Mouse (Mus musculus) neural tube, embryonic 13.5 days (tissue): ENCODE measurements at regions not wholly inside any gene's neighbourhood (a gene's known extent, or its start where the extent isn't known, plus 50 kb on each side); places are given as distances from the start of the nearest gene placed in this dataset.

Experiments used
- ATAC-seq: fragments of 200-750 bp; cut with Nextera tagmentation; 2 replicates; pipeline ENCODE4 v1.8.0; 2017; ENCODE audit warnings: low read depth, mild to moderate bottlenecking, moderate TSS enrichment, moderate library complexity
- H3K27ac ChIP-seq: fragments of 300-500 bp; sonication (generic); replicated peaks from 2 replicates; pipeline ENCODE4 v1.5.1; 2015; ENCODE audit warnings: moderate library complexity, mild to moderate bottlenecking, inconsistent platforms
- H3K27me3 ChIP-seq: fragments of 300-500 bp; sonication (generic); 2 replicates; pipeline ENCODE4 v1.6.1; 2015; ENCODE audit warnings: mild to moderate bottlenecking, inconsistent platforms
- H3K36me3 ChIP-seq: fragments of 300-500 bp; sonication (generic); 2 replicates; pipeline ENCODE4 v1.6.1; 2015; ENCODE audit warnings: mild to moderate bottlenecking, inconsistent platforms
- H3K4me1 ChIP-seq: fragments of 300-500 bp; sonication (generic); replicated peaks from 2 replicates; pipeline ENCODE4 v1.6.1; 2015; ENCODE audit warnings: inconsistent platforms
- H3K4me2 ChIP-seq: fragments of 300-500 bp; sonication (generic); 2 replicates; pipeline ENCODE4 v1.6.1; 2015; ENCODE audit warnings: inconsistent platforms, mild to moderate bottlenecking, moderate library complexity
- H3K4me3 ChIP-seq: fragments of 300-500 bp; sonication (generic); 2 replicates; pipeline ENCODE4 v1.5.1; 2015; ENCODE audit warnings: mild to moderate bottlenecking, inconsistent platforms
- H3K9ac ChIP-seq: fragments of 300-500 bp; sonication (generic); 2 replicates; pipeline ENCODE4 v1.6.1; 2015; ENCODE audit warnings: moderate library complexity, mild to moderate bottlenecking, inconsistent platforms
- H3K9me3 ChIP-seq: fragments of 300-500 bp; sonication (generic); 2 replicates; pipeline ENCODE4 v1.6.1; 2016; ENCODE audit warnings: inconsistent platforms
- WGBS: fragments of 180-500 bp; shearing (Covaris S2); methylation state at CpG from one replicate; pipeline ENCODE4 v1.1.7; 2015; 5-methylcytosine and 5-hydroxymethylcytosine counted together

DNA sequence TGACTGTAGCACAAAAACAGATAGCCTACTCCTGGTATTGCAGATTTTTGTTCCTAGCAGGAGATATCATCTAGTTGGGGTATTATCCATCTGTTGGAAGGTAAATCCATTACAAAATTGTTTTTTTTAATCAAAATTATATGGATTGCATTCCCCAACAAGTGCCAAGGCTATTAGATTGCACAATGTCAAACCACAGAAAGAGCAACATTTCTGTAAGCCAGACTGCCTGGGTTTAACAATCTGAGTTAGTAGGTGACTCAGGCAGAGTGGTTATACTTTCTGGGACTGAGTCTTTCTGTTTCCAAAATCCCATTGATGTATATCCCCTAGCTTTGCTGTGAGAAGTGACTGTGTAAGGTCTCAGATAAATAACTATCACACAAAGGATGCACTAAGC is 155.0 kb downstream of the Cxcl12 start:
- Histone ChIP-seq H3K36me3 (no peaks in the 10 kb centered on the region), H3K9me3 (no peaks in the 10 kb centered on the region), H3K27me3 (no peaks in the 10 kb centered on the region), H3K4me3 (no peak overlapping the region), H3K4me1 (0 out of 2 replicates have a peak, but pooled peaks cover 7% of the 10 kb centered on the region), H3K4me2 (no peak overlapping the region), H3K9ac (no peak overlapping the region), H3K27ac (no peak overlapping the region)
- no peak for ATAC-seq

DNA sequence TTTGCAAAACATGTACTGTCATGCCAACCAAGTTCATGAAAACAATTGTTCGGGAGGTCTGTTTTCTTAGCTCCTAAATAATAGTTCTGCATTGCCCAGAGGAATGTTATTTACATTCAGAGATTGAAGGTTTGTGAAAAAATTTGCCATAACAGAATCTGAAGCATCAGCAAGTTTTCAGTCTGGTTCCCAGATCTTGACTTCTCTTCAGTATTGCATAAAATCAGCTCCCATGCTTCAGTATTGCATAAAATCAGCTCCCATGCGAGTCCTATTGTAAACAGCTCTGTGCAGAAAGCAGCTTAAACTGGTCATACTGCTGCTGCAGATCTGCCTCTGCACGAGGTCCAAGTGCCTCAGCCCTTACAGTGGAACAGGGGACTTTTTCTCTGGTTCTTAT is 155.5 kb downstream of the Cxcl12 start:
- no peak overlapping the region for H3K4me3 ChIP-seq
- H3K4me2 ChIP-seq: no peak overlapping the region
- H3K9me3 ChIP-seq: no peaks in the 10 kb centered on the region
- no peaks in the 10 kb centered on the region for H3K27me3 ChIP-seq
- H3K4me1 ChIP-seq: 0 out of 2 replicates have a peak, but pooled peaks cover 7% of the 10 kb centered on the region
- H3K36me3 ChIP-seq: no peaks in the 10 kb centered on the region
- no peak for ATAC-seq
- 79% methylated on average over 3 of the region's 3 CpGs for WGBS
- H3K27ac ChIP-seq: no peak overlapping the region
- no peak overlapping the region for H3K9ac ChIP-seq

DNA sequence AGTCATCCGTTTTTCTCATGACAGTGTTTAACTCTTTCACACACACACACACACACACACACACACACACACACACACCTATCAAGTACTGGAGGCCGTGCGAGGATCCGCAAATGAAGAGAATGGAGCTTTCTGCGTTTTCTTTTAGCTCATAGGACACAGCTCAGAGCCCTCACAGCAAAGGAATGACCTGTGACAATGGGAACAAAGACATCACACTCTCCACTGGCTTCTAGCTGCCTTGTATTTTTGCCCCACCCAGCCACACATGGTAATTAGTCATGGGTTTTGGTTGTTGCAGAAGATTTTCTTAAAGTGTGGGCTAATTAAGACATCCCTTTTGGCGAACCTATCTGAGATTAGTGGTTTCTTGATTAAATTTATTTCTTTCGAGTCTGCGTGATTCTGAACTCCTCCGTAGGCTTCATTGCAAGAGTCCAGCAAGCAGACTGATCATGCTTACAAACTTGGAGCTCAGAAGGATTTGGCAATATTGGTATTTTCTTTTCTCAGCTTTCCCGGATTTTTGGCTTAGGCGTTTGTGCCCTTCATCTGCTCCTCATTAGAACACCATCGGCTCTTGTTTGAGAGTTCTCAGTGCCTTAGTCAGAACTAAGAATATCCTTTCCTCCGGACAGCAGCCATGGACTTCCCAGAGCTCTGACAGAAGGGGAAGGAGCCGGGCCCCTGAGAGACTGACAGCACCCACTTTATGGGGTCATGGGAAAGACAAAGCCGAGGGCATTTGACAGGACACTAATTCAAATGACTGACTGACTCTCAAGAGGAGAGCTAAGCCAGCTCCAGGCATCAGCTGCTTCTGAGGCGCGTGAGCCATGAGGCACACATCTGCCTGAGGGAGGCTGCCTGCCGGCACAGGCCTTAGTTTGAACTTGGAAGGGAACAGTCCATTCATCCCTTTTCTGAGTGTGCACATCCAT is 158.8 kb downstream of the Cxcl12 start:
- Histone ChIP-seq H3K27me3 (no peaks in the 10 kb centered on the region), H3K27ac (no peak overlapping the region), H3K4me1 (0 out of 2 replicates have a peak, but pooled peaks cover 7% of the 10 kb centered on the region), H3K9me3 (no peaks in the 10 kb centered on the region), H3K4me2 (no peak overlapping the region), H3K9ac (no peak overlapping the region), H3K36me3 (no peaks in the 10 kb centered on the region), H3K4me3 (no peak overlapping the region)
- 37% methylated on average over 18 of the region's 18 CpGs for WGBS
- no peak for ATAC-seq

DNA sequence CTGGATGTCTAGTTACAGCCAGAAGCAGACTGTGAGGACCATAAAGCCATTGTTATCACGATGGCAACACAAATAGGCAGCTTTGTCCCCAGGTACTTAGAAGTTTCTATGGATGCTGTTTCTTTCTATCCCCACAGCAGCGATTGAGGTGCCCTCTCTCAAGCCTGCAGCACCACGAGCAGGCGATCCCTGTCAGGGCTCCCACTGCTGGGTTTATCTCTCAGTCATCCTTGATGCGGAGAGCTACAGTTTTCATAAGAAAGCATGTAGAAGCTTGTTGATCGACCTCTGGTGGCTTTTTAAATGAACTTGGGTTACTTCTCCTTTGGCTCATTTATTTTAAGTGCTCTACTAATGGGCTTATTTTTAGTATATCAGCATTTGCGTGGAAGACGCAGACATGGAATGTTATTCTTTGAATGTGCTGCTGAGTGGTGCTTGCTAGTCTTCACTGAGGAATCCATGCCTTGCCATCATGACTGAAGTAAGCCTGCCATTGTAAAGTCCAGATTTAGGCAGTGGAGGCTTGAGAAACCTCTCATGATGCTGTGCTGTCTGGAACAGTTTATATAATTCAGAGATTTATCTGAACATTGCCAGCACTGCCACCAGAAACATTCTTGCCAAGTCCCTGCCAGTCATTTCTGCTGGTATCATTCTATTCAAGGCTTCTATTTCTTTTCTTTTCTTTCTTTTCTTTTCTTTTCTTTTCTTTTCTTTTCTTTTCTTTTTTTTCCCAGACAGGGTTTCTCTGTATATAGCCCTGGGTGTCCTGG is 161.0 kb downstream of the Cxcl12 start:
- Histone ChIP-seq H3K27me3 (no peaks in the 10 kb centered on the region), H3K4me1 (0 out of 2 replicates have a peak, but pooled peaks cover 7% of the 10 kb centered on the region), H3K4me3 (no peak overlapping the region), H3K27ac (no peak overlapping the region), H3K4me2 (no peak overlapping the region), H3K9me3 (no peaks in the 10 kb centered on the region), H3K9ac (no peak overlapping the region), H3K36me3 (no peaks in the 10 kb centered on the region)
- no peak for ATAC-seq
- 61% methylated on average over 8 of the region's 8 CpGs for WGBS

DNA sequence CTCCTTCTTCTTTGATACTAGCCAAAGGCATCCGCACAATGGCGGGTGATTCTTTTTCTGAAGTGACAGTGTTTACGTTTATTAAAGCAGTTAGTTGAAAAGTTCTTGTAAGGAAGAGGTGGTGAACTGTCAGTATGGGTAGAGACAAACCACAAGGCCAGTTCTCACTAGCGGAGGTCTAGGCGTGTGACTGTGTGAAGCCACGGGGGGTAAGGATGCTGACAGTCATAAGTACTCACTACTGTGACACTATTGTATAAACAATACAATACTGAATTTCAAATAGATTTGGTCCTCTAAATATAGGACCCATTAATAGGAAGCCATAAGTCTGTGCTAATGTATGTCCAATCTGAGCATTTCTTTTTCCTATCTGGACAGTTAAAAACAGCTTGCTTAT is 161.9 kb downstream of the Cxcl12 start:
- 0 out of 2 replicates have a peak, but pooled peaks cover 7% of the 10 kb centered on the region for H3K4me1 ChIP-seq
- no peak overlapping the region for H3K9ac ChIP-seq
- no peaks in the 10 kb centered on the region for H3K9me3 ChIP-seq
- no peak for ATAC-seq
- H3K4me3 ChIP-seq: no peak overlapping the region
- no peak overlapping the region for H3K27ac ChIP-seq
- H3K36me3 ChIP-seq: no peaks in the 10 kb centered on the region
- WGBS: 84% methylated on average over 6 of the region's 6 CpGs
- no peaks in the 10 kb centered on the region for H3K27me3 ChIP-seq
- no peak overlapping the region for H3K4me2 ChIP-seq

DNA sequence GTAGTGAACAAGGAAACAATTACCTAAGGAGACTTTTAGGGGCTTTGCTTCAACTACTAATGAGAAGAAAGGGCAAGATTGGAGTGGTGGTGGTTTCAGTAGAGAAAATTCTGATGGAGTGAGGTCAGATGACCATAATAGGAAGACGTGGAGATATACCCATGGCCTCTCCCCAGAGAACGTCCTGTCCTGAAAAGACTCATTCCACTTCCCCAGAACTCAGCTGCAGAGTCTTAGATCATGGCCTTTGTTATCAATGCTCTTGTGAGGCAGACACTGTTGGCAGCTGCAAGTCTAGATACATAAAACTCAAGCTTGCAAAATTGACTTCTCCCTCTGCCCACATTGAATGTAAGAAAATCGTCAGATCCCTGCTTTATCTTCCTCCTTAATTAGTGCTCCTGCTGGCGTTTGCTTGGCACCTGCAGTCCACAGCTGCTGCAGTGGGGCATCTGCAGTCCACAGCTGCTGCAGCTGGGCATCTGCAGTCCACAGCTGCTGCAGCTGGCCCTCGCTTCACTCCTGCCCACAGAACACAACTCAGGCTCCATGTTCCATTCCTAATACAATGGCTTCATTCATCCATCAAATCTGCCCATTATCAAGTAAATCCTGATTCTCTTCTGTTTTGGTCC is 162.5 kb downstream of the Cxcl12 start:
- no peak overlapping the region for H3K4me3 ChIP-seq
- no peak for ATAC-seq
- H3K9ac ChIP-seq: no peak overlapping the region
- no peak overlapping the region for H3K27ac ChIP-seq
- H3K36me3 ChIP-seq: no peaks in the 10 kb centered on the region
- no peaks in the 10 kb centered on the region for H3K9me3 ChIP-seq
- 0 out of 2 replicates have a peak, but pooled peaks cover 7% of the 10 kb centered on the region for H3K4me1 ChIP-seq
- H3K4me2 ChIP-seq: no peak overlapping the region
- WGBS: 37% methylated on average over 5 of the region's 5 CpGs
- no peaks in the 10 kb centered on the region for H3K27me3 ChIP-seq

DNA sequence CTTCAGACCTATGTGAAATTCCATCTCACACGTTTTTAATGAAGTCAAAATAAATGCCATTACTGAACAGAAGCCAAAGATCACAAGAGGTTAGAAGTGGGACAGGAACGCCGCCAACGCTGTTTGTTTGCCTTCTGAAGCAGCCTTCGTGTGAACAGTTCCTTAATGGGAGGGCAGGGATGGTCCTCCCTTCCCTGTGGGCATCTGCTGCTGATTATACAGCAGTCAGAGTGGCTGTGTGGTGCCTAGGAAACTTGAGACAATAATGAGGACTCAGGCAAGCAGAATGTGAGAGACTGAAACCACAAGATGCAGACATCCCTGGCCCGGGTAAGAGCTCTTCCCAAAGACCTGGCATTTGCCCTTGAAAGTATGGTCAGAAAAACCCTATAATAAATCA is 164.3 kb downstream of the Cxcl12 start:
- H3K4me1 ChIP-seq: no peaks in the 10 kb centered on the region
- H3K4me2 ChIP-seq: no peak overlapping the region
- no peak for ATAC-seq
- no peaks in the 10 kb centered on the region for H3K27me3 ChIP-seq
- no peaks in the 10 kb centered on the region for H3K9me3 ChIP-seq
- H3K9ac ChIP-seq: no peak overlapping the region
- no peak overlapping the region for H3K27ac ChIP-seq
- H3K36me3 ChIP-seq: no peaks in the 10 kb centered on the region
- H3K4me3 ChIP-seq: no peak overlapping the region
- 66% methylated on average over 6 of the region's 6 CpGs for WGBS

DNA sequence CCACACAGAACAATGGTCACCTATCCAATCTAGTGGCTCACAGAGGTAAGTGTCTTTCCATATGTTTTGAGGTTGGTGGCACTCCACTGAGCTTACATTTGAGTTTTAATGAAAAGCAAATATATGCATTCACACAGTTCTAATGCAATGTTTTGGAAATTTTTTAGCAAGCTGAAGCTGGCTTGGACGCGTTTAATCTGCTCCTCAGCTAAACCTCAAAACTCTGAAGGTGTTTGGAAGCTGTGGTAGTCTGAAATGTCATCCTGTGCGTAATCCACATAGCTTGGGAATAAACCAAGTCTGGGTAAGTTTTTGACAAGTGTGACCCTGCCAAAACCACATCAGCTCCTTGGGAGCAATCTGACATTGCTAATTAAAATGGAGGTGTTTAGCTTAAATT is 173.8 kb downstream of the Cxcl12 start:
- H3K27me3 ChIP-seq: no peaks in the 10 kb centered on the region
- WGBS: 93% methylated on average over 3 of the region's 3 CpGs
- H3K4me2 ChIP-seq: no peak overlapping the region
- H3K27ac ChIP-seq: no peak overlapping the region
- no peaks in the 10 kb centered on the region for H3K4me1 ChIP-seq
- H3K9ac ChIP-seq: no peak overlapping the region
- no peak for ATAC-seq
- H3K36me3 ChIP-seq: no peaks in the 10 kb centered on the region
- no peak overlapping the region for H3K4me3 ChIP-seq
- peaks cover 7% of the 10 kb centered on the region; the same call in 1 of the 2 replicates for H3K9me3 ChIP-seq

DNA sequence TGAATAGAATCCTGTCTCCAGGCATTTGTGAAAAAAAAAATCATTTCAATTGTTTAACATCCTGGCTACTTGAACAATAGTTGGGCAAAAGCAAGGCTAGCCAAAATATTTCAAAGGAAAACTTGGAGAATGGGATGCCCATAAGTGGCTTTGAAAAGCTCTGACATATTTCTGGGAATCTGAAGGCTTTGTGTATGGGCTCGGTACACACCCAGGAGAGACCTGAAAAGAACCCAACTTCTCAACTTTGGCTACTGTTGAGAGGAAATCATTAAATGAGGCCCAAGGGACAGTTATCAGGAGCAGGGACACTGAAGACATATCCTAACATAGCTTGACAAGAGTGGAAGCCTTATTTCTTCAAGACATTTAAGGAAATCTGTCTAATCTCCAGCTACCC is 179.0 kb downstream of the Cxcl12 start:
- H3K9me3 ChIP-seq: peaks cover 7% of the 10 kb centered on the region; the same call in 1 of the 2 replicates
- no peak for ATAC-seq
- H3K4me1 ChIP-seq: no peaks in the 10 kb centered on the region
- H3K27me3 ChIP-seq: no peaks in the 10 kb centered on the region
- no peak overlapping the region for H3K4me2 ChIP-seq
- no peaks in the 10 kb centered on the region for H3K36me3 ChIP-seq
- no peak overlapping the region for H3K9ac ChIP-seq
- 97% methylated on average over 1 of the region's 1 CpGs for WGBS
- H3K27ac ChIP-seq: no peak overlapping the region
- H3K4me3 ChIP-seq: no peak overlapping the region

DNA sequence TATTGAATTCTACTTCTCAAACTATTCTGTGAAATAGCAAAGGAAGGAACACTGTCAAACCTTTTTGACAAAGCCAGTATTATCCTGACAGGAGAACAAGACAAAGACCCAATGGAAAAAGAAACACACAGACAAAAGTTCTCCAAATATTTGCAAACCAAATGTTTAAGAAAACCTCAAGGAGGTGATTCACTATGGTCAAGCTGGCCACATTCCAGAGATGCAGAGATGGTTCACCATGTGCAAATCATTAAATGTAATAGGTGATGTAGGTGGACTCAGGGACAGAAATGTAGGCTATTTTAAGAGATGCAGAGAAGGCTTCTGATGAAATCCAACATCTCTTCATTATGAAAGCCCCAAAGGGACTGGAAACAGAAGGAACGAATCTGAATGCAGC is 183.5 kb downstream of the Cxcl12 start:
- H3K36me3 ChIP-seq: no peaks in the 10 kb centered on the region
- 82% methylated on average over 1 of the region's 1 CpGs for WGBS
- H3K4me2 ChIP-seq: no peak overlapping the region
- H3K4me3 ChIP-seq: no peak overlapping the region
- no peak for ATAC-seq
- no peaks in the 10 kb centered on the region for H3K9me3 ChIP-seq
- H3K27ac ChIP-seq: no peak overlapping the region
- no peaks in the 10 kb centered on the region for H3K4me1 ChIP-seq
- H3K9ac ChIP-seq: no peak overlapping the region
- H3K27me3 ChIP-seq: no peaks in the 10 kb centered on the region

DNA sequence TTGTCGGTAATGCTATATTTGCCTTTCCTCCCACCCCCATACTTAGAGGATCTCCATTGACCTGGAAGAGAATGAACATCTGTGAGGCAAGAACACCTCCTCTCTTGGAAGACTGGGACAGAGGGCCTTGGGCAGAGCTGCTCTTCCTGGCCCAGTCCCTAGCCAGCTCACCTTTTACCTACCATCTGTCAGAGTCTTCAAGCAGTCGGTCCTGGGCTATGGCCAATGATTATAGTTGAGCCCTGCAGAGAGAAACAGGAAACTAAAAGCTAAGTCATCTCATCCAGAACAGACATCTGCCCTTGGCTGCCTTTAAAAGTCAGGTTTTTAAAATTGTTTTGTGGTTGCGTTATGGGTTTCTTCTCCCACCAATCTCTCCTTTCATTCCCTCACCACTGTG is 184.8 kb downstream of the Cxcl12 start:
- Histone ChIP-seq H3K27ac (no peak overlapping the region), H3K27me3 (no peaks in the 10 kb centered on the region), H3K9me3 (no peaks in the 10 kb centered on the region), H3K4me1 (no peaks in the 10 kb centered on the region), H3K4me2 (no peak overlapping the region), H3K36me3 (no peaks in the 10 kb centered on the region), H3K9ac (no peak overlapping the region), H3K4me3 (no peak overlapping the region)
- WGBS: 95% methylated on average over 3 of the region's 3 CpGs
- ATAC-seq: no peak

DNA sequence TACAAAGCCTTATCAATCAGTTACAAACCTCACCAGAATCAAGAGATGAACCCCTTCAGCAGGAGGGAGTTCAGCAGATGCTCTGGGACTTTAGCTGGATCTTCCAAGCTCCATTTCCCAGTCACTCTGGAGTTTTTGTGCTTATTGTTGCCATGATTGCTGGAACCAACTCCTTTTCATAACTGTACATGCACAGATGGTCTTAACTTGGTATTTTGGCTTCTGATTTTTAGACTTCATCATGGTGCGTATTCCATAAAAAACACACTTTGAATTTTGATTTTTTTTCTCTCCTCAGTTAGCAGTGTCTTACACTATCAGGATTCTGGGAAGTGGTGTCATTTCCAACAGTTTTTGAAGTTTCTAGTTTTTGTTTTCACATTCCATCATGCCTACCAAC is 187.8 kb downstream of the Cxcl12 start:
- no peaks in the 10 kb centered on the region for H3K4me1 ChIP-seq
- ATAC-seq: no peak
- H3K9me3 ChIP-seq: no peaks in the 10 kb centered on the region
- no peak overlapping the region for H3K4me2 ChIP-seq
- H3K4me3 ChIP-seq: no peak overlapping the region
- no peak overlapping the region for H3K9ac ChIP-seq
- WGBS: 100% methylated on average over 1 of the region's 1 CpGs
- H3K27me3 ChIP-seq: no peaks in the 10 kb centered on the region
- no peak overlapping the region for H3K27ac ChIP-seq
- H3K36me3 ChIP-seq: no peaks in the 10 kb centered on the region
